Mouse (Mus musculus): ENCODE measurements around the gene Myrip.

Myrip gene

GRCm38 (mm10) chr9:120338172-120338571, 36.9 kb downstream of the Myrip start:
- in situ Hi-C loops (cut with MboI, MseI), result no loop called here

GRCm38 (mm10) chr9:120339975-120340695, 38.8 kb downstream of the Myrip start:
- in situ Hi-C loops (cut with MboI, MseI), result no loop called here

GRCm38 (mm10) chr9:120343123-120343790, 41.9 kb downstream of the Myrip start:
- in situ Hi-C loops (cut with MboI, MseI), result no loop called here

- in situ Hi-C loops (cut with MboI, MseI), result no loop called here
Observed at GRCm38 (mm10) chr9:120345651-120346151, 44.4 kb downstream of the Myrip start.

GRCm38 (mm10) chr9:120349145-120349544, 47.8 kb downstream of the Myrip start:
- in situ Hi-C loops (cut with MboI, MseI), result no loop called here

- in situ Hi-C loops (cut with MboI, MseI), result no loop called here
Observed at GRCm38 (mm10) chr9:120350346-120350745, 49.0 kb downstream of the Myrip start.

- in situ Hi-C loops (cut with MboI, MseI), result no loop called here
Observed at GRCm38 (mm10) chr9:120351061-120351460, 49.7 kb downstream of the Myrip start.

- in situ Hi-C loops (cut with MboI, MseI), result no loop called here
Observed at GRCm38 (mm10) chr9:120351474-120351873, 50.2 kb downstream of the Myrip start.

GRCm38 (mm10) chr9:120353036-120353435, 51.7 kb downstream of the Myrip start:
- in situ Hi-C loops (cut with MboI, MseI), result no loop called here

- in situ Hi-C loops (cut with MboI, MseI), result no loop called here
Observed at GRCm38 (mm10) chr9:120353967-120354366, 52.7 kb downstream of the Myrip start.

- in situ Hi-C loops (cut with MboI, MseI), result no loop called here
Observed at GRCm38 (mm10) chr9:120354550-120355345, 53.4 kb downstream of the Myrip start.

- in situ Hi-C loops (cut with MboI, MseI), result no loop called here
Observed at GRCm38 (mm10) chr9:120356490-120356889, 55.2 kb downstream of the Myrip start.

- in situ Hi-C loops (cut with MboI, MseI), result no loop called here
Observed at GRCm38 (mm10) chr9:120358060-120358459, 56.7 kb downstream of the Myrip start.

GRCm38 (mm10) chr9:120360397-120361177, 59.3 kb downstream of the Myrip start:
- in situ Hi-C loops (cut with MboI, MseI), result no loop called here

- in situ Hi-C loops (cut with MboI, MseI), result no loop called here
Observed at GRCm38 (mm10) chr9:120361656-120362055, 60.3 kb downstream of the Myrip start.

GRCm38 (mm10) chr9:120362684-120363083, 61.4 kb downstream of the Myrip start:
- in situ Hi-C loops (cut with MboI, MseI), result no loop called here

GRCm38 (mm10) chr9:120364653-120365283, 63.5 kb downstream of the Myrip start:
- in situ Hi-C loops (cut with MboI, MseI), result no loop called here

- in situ Hi-C loops (cut with MboI, MseI), result no loop called here
Observed at GRCm38 (mm10) chr9:120367526-120367925, 66.2 kb downstream of the Myrip start.

GRCm38 (mm10) chr9:120371633-120372032, 70.3 kb downstream of the Myrip start:
- in situ Hi-C loops (cut with MboI, MseI), result no loop called here

GRCm38 (mm10) chr9:120372347-120372746, 71.0 kb downstream of the Myrip start:
- in situ Hi-C loops (cut with MboI, MseI), result no loop called here

GRCm38 (mm10) chr9:120377726-120378125, 76.4 kb downstream of the Myrip start:
- in situ Hi-C loops (cut with MboI, MseI), result no loop called here

Data from regulatory T cell (primary cell).